Mouse (Mus musculus) R1 (cell line): ENCODE data around the gene Yju2.

ENCODE experiments used
- DNase-seq: peaks from one replicate; pipeline ENCODE4 v3.0.0-alpha.2; 2018; ENCODE audit warnings: low read depth, low spot score

Gene Yju2

DNA sequence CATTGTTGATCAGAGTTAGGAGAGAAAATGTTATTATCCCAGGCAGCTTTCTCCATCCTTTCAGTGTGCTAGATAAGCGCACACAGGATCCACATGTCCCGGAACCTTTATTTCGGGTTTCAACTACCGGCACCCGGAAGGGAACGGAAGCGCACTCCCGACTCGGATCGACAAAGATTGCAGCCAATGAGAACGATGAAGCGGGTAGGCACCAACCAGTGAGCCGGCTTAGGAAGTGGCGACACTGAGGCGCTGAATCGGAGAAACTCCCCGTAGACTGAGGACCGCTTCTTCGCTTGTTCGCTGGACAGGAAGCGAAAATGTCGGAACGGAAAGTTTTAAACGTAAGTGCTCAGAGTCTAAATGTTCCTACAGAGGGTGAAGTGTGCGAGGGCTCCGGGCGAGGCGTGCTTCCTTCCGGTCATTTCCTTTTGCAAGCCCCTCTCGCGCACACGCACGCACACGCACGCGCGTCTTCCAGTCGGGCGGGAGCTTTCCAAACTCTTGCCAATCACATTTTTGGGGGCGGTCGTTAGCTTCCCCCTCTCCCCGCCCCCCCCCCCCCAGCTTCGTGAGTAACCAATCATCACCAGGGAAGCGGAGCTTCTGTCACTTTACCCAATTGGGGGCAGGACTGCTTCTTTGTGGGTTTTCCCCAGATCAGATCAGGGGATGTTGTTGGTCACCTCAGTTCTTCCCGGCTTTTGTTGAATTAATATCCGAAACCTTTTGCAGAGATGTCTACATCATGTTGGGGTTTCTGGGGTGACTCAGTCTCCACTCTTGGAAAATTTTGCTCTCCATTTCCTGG lies at the start of gene Yju2:
TSS of gene Yju2 (plus strand) at position 182 of the 811 bp plus-strand sequence.
- DNase-seq, result peak; percentile 98

DNA sequence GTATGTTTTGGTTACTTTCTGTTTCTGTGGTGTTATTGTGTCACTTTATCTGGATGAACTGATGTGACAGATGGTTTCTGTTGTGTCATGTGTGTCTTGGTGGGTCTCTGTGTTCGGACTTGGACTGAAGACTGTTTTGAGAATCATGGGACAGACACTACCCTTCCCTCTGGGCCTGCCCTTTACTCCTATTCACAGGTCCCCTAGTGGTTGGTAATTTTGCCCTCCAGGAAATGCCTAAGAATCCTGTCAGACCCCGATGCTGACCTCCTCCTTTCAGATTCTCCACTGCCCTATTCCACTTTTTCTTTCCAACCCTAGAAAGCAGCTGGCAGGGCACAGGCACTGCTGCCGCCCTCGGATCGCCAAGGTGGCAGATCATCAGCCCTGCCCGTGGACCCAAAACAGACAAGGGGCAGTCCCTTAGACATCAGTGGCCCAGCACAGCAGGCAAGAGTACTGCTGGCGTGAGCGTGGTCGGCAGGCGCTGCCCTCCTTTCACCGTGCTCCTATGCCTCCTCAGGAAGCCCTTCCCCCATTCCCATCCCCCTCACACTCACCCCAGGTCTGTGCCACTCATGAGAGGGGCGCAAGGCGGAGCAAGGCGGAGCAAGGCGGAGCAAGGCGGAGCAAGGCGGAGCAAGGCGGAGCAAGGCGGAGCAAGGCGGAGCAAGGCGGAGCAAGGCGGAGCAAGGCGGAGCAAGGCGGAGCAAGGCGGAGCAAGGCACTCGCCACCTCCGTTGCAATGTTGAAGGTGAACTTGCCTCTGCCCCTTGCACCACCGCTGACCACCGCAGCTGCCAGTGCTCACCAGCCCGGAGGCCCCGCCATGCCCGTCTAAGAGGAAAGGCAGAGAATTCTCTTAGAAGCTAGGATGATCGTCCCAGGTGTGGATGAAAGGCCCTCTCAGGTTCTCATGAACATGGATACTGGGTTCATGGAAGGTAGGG lies 27.1 kb upstream of the Yju2 start:
- DNase-seq, result peak; percentile 91

DNA sequence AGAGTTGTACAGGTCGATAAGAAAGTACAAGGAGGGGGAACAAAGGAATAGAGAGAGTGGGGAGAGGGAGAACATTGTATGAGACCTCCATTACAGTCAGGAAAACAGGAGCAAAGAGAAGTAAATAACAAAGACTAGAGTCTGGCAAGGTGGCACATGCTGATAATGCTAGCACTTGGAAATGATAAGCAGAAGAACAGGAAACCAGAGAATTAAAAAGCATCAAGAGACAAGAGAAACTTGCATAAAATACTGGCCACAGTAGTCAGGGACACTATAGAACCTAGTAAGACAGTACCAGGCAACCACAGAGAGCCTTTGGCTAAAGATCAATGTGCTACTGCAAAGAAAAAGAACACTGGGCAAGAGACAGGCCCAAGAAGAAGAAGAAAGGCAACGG lies 26.3 kb upstream of the Yju2 start:
- no peak for DNase-seq

DNA sequence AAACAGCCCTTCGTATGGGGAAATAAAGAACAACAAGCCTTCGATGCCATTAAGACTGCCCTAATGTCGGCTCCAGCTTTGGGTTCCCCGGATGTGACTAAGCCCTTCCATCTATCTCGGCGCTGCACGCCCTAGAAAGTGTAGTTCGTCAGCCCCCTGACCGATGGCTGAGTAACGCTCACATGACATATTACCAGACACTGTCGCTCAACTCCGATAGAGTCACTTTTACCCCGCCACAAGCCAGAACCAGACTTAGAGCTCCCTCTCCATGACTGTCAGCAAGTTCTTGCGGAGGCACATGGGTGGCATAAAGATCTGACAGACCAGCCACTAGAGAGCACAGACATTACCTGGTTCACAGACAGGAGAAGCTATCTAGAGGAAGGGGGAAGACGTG lies 25.7 kb upstream of the Yju2 start:
- no peak for DNase-seq

DNA sequence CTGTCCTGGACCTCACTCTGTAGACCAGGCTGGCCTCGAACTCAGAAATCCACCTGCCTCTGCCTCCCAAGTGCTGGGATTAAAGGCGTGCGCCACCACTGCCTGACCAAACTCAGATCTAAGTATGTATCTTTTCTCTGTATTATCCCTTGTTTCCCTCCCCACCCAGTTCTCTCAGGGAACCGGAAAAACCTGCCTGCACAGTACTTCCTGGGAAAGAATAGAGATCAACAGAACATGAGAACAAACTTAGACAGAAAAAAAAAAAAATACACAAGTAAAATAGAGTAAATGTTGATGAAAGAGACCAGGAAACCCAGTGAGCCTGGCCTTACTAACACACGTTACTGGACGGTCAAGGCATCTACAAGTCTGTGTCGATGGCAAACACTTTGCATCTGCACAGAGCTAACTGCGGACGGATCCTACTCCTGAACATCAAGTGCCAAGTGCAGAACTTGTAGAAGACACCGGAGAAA lies 14.5 kb upstream of the Yju2 start:
- peak; percentile 63 for DNase-seq

DNA sequence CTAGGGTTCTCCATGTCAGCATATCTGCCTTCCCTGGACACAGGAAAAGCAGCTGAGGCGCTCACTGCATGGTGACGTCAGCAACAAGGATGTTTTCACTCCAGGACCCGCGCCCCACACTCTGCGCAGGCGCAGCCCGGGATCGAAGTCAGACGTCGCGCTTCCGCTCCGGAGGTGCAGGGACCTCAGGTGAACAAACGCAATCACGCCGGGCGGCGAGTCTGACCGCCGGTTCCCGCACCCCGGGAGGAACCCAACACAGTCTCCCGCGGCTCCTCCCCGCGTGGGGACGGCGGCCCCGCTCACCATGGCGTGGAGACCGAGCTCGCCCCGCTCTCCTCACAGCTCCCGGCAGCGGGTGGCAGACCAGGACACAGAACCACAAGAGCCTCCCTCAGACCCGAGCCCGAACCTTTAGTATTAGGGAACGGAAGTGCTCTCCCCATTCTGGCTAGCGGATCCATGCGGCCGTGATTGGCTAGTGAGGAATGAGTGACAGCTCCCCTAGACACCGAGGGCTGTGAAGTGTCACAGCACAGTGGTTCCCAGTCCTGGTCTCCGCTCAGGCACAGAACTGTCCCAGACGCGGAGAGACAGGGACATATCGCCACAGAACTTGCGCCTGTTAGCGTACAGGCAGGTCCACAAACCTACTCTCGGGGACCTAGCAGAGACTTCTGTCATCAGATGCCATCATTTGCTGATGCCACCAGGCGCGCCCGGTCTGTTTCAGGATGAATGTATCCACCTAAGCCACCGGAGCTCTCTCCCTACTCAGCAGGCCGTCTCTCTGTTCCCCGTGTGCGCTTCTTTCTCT lies 13.8 kb upstream of the Yju2 start:
- peak; percentile 94 for DNase-seq

DNA sequence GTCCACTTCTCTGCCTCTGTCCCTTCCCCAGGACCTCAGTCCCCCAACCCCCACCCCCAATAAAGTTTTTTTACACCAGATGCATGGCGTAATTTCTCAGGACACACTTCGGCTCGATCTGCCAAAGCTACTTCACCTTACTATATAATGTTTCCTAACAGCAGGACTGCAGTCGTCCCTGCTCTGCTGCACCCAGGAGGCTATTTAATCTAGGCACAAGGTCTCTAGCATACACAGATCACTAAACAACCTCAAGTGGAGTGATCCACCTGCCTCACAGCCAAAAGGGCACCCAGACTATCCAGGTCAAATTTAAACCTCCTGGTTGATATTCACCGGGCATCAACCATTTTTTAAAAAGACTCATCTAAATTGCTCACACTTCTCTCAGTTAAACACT lies 13.2 kb upstream of the Yju2 start:
- no peak for DNase-seq

DNA sequence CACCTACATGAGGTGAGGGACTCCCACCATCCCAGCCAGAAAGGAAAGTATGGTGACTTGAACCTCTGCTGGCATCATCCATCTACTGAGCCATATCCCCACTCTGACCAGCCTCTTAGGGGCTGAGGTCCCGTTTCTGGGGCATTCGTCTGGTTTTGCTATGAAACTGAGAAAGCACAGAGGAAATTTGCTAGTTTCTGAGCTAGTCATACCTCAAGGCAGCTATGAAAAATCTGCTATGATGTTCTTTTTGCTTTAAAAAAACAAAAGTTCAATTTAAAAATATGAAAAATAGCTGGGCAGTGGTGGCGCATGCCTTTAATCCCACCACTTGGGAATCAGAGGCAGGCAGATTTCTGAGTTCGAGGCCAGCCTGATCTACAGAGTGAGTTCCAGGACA lies 10.3 kb upstream of the Yju2 start:
- DNase-seq, result no peak

DNA sequence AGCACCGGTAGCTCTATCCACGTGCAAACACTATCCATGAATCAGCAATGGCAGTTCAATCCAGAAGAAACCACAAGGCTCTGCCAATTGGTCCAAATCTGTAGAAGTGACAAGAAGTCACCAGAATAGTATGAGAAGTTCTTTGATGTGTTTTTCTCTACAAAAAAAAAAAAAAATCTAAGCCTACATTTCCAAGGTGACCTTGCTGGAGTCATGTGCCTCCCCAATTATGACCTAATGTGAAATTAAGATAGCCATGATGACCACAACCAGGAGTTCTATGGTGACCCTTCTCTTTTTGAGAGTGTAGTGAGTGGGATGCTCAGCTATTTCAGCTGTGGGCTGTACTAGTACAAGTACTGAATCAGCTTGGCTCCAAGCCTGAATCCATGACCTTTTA lies 9.5 kb upstream of the Yju2 start, which contains the start of gene Zfp119b:
TSS of gene Zfp119b (minus strand) at position 101 of the 400 bp plus-strand sequence.
- no peak for DNase-seq

DNA sequence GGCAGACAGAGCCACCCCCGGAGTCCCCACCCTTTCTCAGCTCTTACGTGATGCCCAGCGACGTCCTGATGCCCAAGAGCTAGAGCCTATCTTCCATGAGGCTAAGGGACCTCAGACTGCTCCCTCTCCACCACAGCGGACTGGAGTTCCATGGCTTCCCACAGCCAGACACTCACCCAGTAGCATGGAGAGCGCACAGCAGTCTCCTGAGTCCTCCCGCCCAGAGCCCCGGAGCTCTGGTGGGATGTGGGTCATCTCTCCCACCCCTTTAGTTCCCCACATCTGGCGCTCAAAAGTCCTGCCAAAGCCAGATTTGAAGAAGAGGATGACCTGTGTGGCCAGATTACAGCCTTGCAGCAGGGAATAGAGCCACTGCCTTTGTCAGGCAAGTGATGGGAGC lies 8.3 kb upstream of the Yju2 start:
- no peak for DNase-seq

DNA sequence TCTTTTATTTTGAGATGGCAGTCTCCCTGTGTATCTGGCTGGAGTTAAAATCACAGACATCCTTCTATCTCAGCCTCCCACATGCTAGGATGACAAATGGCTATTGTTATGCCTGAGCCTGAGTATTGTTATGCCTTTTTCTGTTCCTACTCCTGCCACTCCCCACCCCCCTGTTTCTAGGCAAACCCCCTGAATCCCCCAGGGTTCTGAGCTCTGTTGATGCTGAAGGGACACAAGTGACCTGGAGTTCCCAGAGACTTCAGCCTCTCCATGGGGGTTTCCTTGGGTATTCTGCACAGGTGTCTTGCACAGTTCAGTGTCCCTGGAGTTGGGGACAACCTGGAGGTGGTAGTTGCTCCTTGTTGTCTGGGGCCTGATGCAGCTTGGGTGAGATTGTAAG lies 6.9 kb upstream of the Yju2 start:
- DNase-seq, result peak; percentile 91

DNA sequence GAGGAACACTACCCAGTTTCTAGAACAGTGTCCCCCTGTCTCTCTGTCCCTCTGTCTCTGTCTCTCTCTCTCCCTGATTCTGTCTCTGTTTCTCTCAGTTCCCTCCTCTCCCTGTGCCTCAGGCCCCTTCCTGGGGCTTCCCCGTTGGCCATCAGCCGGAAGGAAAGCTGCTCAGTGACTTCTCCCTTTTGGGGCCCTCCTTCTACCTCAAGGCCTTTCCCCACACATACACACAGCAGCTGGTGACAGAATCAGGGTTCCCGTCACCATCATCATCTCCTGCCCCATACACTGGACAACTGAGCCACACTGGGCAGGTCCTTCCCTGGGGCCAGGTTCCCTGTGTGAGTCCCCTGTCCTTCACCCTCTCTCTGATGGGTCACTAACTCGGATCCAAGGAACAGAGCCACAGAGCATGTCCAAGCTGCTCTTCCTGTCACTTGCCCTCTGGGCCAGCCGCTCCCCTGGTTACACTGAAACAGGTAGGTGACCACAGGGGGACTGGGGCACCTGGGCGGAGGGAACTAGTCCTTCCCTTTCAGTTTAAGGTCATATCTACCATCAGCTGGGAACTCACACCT lies 6.4 kb upstream of the Yju2 start, which contains the start of gene Ebi3:
TSS of gene Ebi3 (plus strand) at position 194 of the 581 bp plus-strand sequence.
- no peak for DNase-seq

DNA sequence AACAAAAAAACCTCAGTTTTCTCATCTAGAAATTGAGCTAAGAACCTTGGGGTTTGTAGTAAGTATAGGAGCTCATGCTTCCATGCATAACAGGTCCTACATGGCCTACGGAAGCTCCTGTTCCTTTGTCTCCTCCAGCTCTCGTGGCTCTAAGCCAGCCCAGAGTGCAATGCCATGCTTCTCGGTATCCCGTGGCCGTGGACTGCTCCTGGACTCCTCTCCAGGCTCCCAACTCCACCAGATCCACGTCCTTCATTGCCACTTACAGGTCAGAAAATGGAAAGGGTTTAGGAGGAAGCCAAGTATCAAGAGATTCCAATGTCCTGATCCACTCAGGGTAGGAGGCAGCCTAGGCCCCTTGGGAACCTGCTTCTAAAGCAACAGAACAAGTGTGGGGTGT lies 5.1 kb upstream of the Yju2 start:
- DNase-seq, result no peak

DNA sequence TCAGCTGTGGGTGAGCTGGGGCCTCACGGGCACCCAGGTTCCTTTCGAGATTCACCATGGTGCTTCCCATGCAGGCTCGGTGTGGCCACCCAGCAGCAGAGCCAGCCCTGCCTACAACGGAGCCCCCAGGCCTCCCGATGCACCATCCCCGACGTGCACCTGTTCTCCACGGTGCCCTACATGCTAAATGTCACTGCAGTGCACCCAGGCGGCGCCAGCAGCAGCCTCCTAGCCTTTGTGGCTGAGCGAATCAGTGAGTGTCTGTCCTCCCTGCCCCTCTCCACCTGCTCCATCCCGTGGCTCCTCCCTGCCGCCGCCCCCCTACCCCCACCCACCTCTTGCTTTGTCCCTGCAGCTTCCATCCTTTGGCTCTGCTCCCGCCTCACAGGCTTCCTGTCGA lies 4.7 kb upstream of the Yju2 start:
- DNase-seq, result peak; percentile 62

DNA sequence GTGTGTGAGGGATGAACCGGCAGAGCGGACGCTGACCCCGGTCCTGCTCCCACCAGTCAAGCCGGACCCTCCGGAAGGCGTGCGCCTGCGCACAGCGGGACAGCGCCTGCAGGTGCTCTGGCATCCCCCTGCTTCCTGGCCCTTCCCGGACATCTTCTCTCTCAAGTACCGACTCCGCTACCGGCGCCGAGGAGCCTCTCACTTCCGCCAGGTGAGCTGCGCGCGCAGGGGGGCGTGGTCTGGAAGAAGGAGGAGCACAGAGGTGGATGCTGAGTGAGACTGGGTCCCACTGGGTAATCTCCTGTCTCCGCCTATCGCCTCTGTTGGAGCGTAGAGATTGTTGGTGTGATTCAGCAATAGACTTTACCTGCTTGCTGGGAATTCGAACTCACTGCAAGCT lies 2.8 kb upstream of the Yju2 start:
- DNase-seq, result peak; percentile 96

DNA sequence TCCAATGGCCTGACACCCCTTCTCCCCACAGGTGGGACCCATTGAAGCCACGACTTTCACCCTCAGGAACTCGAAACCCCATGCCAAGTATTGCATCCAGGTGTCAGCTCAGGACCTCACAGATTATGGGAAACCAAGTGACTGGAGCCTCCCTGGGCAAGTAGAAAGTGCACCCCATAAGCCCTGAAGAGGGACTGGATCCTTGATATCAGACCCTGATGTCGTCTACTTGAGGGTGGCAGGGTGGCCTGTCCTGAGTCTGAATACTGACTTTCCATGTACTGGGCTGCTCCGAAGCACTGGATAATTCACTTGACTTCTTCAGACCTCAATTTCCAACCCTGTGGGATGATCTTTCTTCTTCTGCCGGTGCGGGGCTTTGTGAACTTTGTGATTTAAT lies 2.3 kb upstream of the Yju2 start:
- no peak for DNase-seq

DNA sequence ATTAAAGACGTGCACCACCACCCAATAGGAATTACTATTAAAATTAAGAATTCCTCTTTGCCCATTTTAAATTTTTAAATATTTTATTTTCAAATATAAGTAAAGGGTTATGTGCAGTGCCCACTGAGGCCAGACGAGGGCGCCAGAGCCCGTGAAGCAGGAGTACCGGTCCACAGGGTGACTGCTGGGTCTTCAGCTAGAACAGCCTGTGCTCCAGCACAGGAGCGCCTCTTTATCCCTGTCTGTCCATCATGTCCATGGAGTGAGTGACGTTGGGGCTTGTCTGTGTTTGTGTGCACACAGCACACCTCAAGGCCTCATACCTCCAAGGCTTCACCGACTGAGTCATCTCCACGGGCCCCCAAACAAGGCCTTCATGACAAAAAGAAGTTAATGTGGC lies 1.7 kb upstream of the Yju2 start:
- peak; percentile 73 for DNase-seq

DNA sequence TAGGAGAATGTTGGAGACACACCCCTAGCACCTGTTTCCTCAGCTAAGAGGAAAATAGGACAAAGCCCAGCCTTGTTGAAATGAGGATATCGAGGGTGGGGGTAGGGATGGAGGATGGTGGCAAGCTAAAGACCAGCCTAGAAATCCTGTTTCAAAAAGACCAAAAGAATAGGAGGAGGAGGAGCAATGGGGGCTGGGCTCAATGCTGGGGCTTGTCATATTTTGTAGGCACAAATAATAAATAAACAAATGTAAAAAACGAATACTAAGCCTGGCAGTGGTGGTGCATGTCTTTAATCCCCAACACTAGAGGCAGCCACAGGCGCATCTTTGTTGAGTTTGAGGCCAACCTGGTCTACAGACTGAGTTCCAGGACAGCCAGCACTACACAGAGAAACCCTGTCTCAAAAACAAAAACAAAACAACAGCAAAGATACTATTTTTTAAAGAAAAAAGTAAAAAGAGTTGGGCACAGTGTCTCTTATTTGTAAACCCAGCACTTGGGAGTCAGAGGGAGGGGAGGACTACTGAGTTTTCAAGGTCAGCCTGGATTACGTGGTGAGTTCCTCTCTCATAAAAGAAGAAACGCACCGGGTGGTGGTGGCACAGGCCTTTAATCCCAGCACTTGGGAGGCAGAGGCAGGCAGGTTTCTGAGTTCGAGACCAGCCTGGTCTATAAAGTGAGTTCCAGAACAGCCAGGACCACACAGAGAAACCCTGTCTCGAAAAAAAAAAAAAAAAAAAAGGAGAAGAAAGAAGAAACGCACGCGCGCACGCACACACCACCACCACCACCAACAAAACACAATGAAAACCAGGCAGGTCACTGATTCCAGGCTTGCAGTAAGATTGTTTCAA lies 944 bp upstream of the Yju2 start:
- no peak for DNase-seq

DNA sequence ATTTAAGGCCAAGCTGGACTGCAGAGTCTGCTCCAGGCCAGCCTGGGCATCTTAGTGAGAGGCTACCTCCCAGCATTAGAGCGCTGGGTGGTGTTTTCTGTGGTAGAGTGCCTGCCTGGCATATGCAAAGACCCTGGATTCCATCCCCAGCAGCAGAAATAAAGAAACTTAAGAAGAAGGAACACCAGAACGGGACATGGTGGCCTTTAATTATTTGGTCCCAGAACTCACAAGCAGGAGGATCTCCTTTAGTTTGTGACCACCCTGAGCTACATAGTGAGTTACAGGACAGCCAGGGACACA lies 364 bp upstream of the Yju2 start:
- DNase-seq, result peak; percentile 39

DNA sequence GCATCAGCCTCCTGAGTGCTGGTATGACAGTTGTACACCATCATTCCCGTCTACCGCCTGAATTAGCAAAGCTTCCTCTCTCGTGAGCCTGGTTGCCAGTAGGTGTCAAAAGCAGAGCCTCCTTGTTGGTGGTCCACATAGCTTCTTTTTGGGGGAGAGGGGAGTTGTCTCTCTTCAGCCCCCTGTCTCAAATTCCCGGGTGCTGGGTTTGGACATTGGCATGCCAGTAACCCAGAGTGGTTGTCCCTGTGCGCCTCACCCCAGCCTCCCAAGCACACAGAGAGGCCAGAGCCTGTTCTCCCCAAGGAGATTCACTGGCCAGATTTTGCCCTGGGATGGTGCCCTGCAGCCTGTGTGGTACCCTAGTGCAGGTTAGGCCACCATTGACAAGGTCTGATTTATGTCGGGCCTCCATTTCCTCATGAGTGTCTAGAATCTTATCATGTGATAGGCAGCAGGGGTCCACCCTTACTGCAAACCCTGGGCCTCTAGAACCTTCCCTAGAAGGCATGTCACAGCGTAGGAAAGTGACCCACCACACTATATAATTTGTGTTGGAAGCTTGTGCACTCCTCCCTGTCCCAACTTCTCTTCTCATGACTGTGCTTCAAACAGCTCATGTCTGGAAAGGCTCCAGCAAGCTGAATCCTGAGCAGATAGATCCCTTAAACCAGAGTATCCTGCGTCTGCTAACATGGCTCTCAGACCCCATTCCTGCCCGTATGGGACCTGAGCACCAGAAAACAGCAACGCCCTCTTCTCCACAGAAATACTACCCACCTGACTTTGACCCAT lies 1.2 kb downstream of the Yju2 start:
- no peak for DNase-seq
